Mouse (Mus musculus) C2C12 (cell line): ENCODE results near the gene Ubac2.

Experiments
- CTCF ChIP-seq: IDR thresholded peaks from one replicate; pipeline ENCODE4 v1.5.1; 2011; ENCODE audit not compliant: control insufficient read depth, insufficient read depth, insufficient read length
- MAX ChIP-seq: IDR thresholded peaks from one replicate; pipeline ENCODE4 v1.6.1; 2011; ENCODE audit warnings: mild to moderate bottlenecking, control low read depth
- MYOD1 ChIP-seq: IDR thresholded peaks from one replicate; pipeline ENCODE4 v1.6.1; 2011; ENCODE audit warnings: low read depth; ENCODE audit not compliant: control insufficient read depth, insufficient read length
- MYOG ChIP-seq: IDR thresholded peaks from one replicate; pipeline ENCODE4 v1.6.1; 2011; ENCODE audit not compliant: control insufficient read depth, insufficient read length; ENCODE audit errors: extremely low read depth
- USF1 ChIP-seq: IDR thresholded peaks from one replicate; pipeline ENCODE4 v1.6.1; 2011; ENCODE audit warnings: low read depth, mild to moderate bottlenecking, control low read depth, moderate library complexity

DNA sequence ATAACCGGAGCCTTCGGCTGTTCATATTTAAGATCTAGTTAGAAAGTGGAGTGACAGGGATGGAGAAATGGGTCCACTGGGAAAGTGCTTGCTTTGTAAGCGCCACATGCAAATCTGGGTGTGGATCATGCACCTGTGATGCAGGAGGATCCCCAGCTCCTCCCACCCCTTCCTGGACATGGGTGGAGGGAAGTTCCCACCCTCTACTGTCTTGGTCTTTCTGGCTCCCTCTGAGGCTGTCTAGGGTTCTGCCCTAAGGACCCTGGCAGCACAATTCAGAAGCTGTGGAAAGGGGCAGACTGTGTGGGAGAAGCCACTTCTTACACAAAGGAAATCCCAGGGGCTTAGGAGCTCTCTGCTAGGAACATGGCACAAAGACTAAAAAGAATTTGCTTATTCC, 53.2 kb downstream of the Ubac2 start:
- TF ChIP-seq MYOD1 (no peak), CTCF (no peak), USF1 (no peak), MYOG (no peak), MAX (no peak)
